Mouse (Mus musculus) kidney, postnatal 0 days (tissue): ENCODE measurements at regions not wholly inside any gene's neighbourhood (a gene's known extent, or its start where the extent isn't known, plus 50 kb on each side); places are given as distances from the start of the nearest gene placed in this dataset.

ENCODE experiments used
- ATAC-seq: fragments of 200-750 bp; cut with Nextera tagmentation; replicated peaks from 2 replicates; pipeline ENCODE4 v1.8.0; 2017; ENCODE audit warnings: low read depth, moderate number of reproducible peaks, moderate TSS enrichment, moderate library complexity; ENCODE audit not compliant: low FRiP score
- DNase-seq: peaks from one replicate; pipeline ENCODE4 v3.0.0-alpha.2; 2016; ENCODE audit warnings: low spot score
- H3K27ac ChIP-seq: fragments of 300-500 bp; sonication (generic); 2 replicates; pipeline ENCODE4 v1.5.1; 2014; ENCODE audit warnings: mild to moderate bottlenecking
- H3K27me3 ChIP-seq: fragments of 300-500 bp; sonication (generic); 2 replicates; pipeline ENCODE4 v1.6.1; 2014; ENCODE audit warnings: low read length, mixed read lengths; ENCODE audit not compliant: insufficient read depth
- H3K36me3 ChIP-seq: fragments of 300-500 bp; sonication (generic); 2 replicates; pipeline ENCODE4 v1.6.1; 2014; ENCODE audit warnings: low read length, mixed read lengths; ENCODE audit not compliant: insufficient read depth
- H3K4me1 ChIP-seq: fragments of 300-500 bp; sonication (generic); replicated peaks from 2 replicates; pipeline ENCODE4 v1.6.1; 2014; ENCODE audit warnings: antibody characterized with exemption, low read length, mixed read lengths; ENCODE audit not compliant: insufficient read depth
- H3K4me2 ChIP-seq: fragments of 300-500 bp; sonication (generic); 2 replicates; pipeline ENCODE4 v1.6.1; 2014; ENCODE audit warnings: mild to moderate bottlenecking, low read length, moderate library complexity, mixed read lengths
- H3K4me3 ChIP-seq: fragments of 300-500 bp; sonication (generic); replicated peaks from 2 replicates; pipeline ENCODE4 v1.5.1; 2014; ENCODE audit warnings: low read depth, low read length
- H3K9ac ChIP-seq: fragments of 300-500 bp; sonication (generic); 2 replicates; pipeline ENCODE4 v1.6.1; 2014; ENCODE audit warnings: low read depth, low read length
- H3K9me3 ChIP-seq: fragments of 300-500 bp; sonication (generic); replicated peaks from 2 replicates; pipeline ENCODE4 v1.6.1; 2016; ENCODE audit warnings: low read length, inconsistent platforms, mixed read lengths
- CTCF ChIP-seq: IDR thresholded peaks from 2 replicates; pipeline ENCODE4 v1.5.1; 2016; ENCODE audit warnings: antibody characterized with exemption, low read depth, mild to moderate bottlenecking, moderate library complexity
- WGBS: fragments of 180-500 bp; shearing (Covaris S2); extraction: QIAGEN DNeasy Blood & Tissue Kit; methylation state at CpG from one replicate; pipeline ENCODE4 v1.1.7; 2014; 5-methylcytosine and 5-hydroxymethylcytosine counted together

DNA sequence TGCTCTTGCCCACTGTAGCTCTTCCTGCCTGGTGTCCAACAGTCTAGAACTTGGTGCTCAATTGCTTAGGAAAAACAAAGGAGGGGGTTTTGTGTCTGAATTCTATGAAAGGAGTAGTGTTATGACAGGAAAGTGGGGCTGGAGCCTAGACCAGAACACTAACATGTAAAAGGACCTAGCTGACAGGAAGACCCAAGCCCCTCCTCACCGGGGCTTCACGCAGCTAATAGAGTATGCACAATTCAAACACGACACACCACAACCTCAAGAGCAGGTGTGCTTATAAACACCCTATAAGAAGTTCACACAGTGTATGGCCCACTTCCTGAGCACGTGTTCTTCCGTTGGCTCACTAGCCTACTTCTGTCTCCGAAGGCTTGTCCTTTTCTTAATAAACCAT is 61.7 kb upstream of the Ifngr1 start:
- Histone ChIP-seq H3K27ac (no peak overlapping the region), H3K4me3 (no peak overlapping the region), H3K36me3 (no peaks in the 10 kb centered on the region), H3K27me3 (no peaks in the 10 kb centered on the region), H3K9me3 (no peaks in the 10 kb centered on the region), H3K4me2 (no peak overlapping the region), H3K9ac (no peak overlapping the region), H3K4me1 (no peaks in the 10 kb centered on the region)
- DNase-seq (no peak), ATAC-seq (no peak)
- WGBS = 90% methylated on average over 6 of the region's 6 CpGs
- TF ChIP-seq CTCF = no peak

DNA sequence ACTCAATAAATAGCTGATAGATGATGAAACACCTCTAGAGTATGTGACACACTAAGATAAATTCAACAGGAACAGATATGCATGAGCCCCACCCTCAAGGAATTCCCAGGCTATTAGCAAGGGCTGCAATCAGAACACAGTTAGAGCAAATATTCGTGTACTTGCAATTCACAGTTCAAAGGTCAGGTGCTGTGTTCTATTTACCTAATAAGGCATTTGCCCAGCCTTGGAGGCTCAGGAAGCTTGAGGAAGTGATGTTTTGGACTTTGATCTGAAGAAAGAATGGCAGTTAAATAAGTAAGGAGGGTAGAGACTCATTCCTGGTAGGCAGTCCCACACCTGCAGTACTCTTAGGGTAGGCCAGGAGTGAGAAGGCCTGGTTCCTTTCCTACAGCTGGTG is 60.3 kb upstream of the Ifngr1 start:
- no peak overlapping the region for H3K27ac ChIP-seq
- H3K36me3 ChIP-seq = no peaks in the 10 kb centered on the region
- no peaks in the 10 kb centered on the region for H3K4me1 ChIP-seq
- ATAC-seq (no peak), DNase-seq (no peak)
- H3K27me3 ChIP-seq = no peaks in the 10 kb centered on the region
- H3K4me2 ChIP-seq = no peak overlapping the region
- no peak overlapping the region for H3K4me3 ChIP-seq
- H3K9ac ChIP-seq = no peak overlapping the region
- WGBS = 24% methylated on average over 1 of the region's 1 CpGs
- TF ChIP-seq CTCF = no peak
- no peaks in the 10 kb centered on the region for H3K9me3 ChIP-seq

DNA sequence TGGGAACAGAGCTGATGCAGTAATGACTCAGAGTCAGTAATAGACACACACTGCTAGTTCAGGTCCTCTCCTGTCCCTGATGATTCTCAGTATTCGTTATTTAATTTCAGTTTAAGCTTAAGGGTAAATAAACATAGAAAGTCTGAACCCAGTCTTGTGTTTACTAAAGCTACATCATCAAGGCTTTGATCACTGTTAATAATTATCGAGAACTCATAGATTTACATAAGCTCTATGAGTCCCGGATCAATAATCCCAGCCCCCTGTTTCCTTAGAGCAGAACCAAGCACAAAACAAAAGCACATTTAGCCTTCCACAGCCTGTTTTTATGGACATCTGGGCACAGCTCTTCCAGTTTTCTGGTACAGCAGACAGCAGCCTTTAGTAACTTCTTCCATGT is 59.0 kb upstream of the Ifngr1 start:
- Histone ChIP-seq H3K4me2 (no peak overlapping the region), H3K27ac (no peak overlapping the region), H3K9me3 (no peaks in the 10 kb centered on the region), H3K4me3 (no peak overlapping the region), H3K36me3 (no peaks in the 10 kb centered on the region), H3K4me1 (no peaks in the 10 kb centered on the region), H3K27me3 (no peaks in the 10 kb centered on the region), H3K9ac (no peak overlapping the region)
- no peak for TF ChIP-seq CTCF
- DNase-seq (no peak), ATAC-seq (no peak)
- 81% methylated on average over 3 of the region's 3 CpGs for WGBS

DNA sequence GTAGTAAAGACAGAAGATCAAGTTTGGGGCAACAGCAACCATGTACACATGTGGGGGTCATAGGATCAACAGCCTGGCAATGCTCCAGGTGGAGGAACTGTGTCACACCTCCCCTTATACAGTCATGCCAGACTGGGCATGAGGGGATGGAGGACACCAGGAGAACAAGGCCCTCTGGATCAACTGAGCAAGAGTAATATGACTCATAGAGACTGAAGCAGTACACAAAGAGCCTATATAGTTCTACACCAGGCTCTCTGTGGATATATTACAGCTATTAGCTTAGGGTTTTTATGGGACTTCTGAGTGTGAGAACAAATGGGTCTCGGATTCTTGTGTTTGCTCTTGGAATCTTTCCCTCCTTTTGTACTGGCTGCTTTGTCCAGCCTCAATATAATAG is 57.9 kb upstream of the Ifngr1 start:
- Histone ChIP-seq H3K4me1 (no peaks in the 10 kb centered on the region), H3K4me3 (no peak overlapping the region), H3K36me3 (no peaks in the 10 kb centered on the region), H3K9ac (no peak overlapping the region), H3K9me3 (no peaks in the 10 kb centered on the region), H3K27ac (no peak overlapping the region), H3K27me3 (no peaks in the 10 kb centered on the region), H3K4me2 (no peak overlapping the region)
- 56% methylated on average over 1 of the region's 1 CpGs for WGBS
- no peak for DNase-seq
- no peak for TF ChIP-seq CTCF
- ATAC-seq = no peak
